Mouse (Mus musculus) cerebral cortex, adult 2 months (tissue): Measurements from ENCODE around the gene Gm17387.

Experiments
- WGBS: fragments of 180-500 bp; shearing (Covaris S2); methylation state at CpG from one replicate; pipeline ENCODE4 v1.1.7; 2018; 5-methylcytosine and 5-hydroxymethylcytosine counted together

The Gm17387 gene

DNA sequence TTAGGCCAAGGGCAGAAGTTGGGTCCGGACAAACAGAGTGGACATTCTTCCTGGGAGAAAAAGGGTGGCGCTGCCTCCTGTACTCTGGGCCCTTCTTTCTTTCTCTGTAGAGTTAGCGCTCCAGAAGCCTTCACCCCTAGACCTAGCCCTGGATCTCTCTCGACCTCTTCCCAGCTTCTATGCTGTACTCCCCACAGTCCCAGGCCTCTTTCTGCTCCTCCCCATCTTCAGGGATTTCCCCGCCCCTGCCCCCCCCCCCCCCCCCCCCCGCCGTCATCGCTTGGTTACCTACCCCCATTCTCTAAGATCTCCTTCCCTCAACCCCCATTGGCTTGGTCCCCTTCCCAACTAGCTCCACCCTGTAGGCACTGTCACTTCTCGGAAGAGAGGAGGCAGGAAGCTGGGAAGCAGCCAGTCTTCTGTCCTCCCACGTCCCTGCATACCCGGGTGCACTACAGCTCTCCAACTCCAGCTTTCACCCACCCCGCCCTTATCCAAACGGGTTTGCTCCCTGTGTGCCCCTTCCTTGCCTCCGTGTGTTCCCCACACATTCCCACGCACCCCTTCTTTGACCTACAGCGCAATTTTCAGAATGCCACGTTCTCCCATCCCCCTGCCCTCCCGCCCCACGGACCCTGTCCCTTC, 18.8 kb downstream of the Gm17387 start:
- 9% methylated on average over 18 of the region's 19 CpGs for WGBS

DNA sequence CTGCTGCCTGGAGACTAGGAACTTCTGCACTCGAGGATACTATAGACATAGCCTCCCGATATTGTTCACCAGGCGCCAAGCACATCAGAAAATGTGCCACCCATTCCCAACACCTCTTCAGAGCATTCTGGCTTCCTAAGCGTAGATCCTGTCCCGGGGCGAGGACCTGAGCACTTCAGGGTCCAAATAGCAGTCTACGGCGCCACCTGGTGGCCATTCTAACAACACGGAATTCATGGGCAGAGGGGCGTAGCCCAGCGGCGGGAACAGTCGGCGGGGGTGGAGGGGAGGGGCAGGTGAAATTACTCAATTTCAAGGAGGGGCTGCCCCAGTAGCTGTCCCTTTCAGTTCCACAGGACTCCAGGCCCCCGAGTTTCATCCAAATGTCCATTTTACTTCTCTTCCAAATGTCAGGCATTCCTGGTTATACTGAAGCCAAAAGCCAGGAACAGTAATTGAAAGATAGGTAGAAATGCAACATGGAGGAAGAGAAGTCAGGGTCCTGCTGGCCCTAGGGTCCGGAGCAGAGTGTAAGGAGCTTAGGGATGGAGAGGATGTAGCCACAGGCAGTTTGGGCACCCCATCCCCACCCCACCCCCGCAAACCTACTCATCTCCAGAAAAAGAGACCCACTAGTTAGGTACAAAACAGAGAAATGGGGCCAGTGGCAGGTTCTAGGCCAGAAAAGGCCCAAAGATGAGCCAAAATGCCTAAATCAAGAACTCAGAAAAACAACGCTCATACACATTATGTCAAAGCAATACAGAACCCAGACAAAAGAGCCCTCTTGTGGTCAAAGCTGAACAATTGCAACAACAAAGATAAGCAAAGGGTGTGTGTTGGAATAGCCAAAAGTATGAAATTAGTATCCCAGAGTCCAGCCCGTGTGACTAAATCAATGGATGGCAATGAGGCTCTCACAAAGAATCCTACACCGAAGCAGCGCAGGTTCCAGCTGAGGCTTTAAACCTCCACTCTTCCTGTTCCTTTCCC, 19.6 kb downstream of the Gm17387 start:
- 6% methylated on average over 21 of the region's 21 CpGs for WGBS

DNA sequence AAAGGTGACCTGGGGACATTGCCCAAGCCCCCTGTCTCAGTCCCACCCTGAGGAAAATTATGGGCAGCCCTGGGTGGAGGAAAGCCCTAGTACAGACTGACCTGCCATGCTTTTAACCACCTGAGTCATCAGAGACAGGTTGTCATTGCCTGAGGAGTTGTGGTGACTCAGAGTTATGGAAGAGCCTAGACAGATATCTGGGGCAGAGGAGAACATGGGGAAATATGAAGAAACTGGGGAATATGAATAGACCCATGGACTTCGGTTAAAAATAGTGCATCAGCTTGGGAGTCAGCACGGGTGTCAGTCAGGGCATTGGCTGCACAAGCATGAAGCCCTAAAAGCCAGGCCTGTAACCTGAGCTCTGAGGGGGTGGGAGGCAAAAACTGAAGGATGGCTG, 20.4 kb downstream of the Gm17387 start:
- WGBS: 49% methylated on average over 2 of the region's 2 CpGs

DNA sequence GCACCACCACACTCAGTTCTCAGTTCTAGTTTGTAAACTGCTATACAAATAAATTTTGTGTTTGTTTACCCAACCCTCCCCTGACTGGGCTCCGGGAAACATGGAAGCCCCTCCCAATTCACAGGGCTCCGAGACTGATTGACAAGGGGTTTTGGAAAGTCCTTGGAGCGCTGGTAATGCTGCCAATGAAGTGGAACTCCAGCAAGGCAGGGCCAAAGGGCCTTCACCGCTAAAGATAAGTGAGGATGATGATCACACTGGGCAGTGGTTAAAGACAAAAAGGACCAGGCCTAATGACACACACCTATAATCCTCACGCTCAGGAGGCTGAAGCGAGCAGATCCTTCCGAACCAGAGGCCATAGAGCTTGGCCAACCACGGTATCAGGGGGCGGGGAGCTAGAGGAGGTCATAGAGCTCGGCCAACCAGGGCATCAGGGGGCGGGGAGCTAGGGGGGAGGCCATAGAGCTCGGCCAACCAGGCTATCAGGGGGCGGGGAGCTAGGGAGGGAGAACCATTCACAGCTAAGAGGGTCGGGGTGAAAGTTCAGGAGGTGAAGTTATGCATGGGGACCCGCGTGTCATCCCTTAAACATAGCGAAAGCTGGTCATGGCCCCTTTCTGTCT, 22.2 kb downstream of the Gm17387 start:
- 78% methylated on average over 17 of the region's 17 CpGs for WGBS

DNA sequence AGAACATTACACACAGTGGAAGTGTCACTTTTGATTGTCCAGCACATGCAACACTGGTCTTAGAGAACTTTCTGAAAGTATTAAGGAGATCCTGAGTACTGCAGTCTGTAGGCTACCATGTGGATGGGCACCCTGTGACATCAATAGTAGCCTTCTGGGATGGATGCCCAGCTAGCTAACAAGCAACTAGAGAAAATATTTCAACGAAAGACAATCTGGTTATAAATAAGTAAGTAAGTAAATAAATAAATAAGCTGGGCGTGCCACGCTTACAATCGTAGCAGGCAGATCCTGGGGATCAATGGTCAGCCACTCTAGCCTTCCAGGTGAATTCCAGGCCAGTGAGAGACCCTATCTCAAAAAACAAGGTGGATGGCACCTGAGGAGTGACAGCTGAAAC, 23.1 kb downstream of the Gm17387 start:
- 90% methylated on average over 4 of the region's 4 CpGs for WGBS

DNA sequence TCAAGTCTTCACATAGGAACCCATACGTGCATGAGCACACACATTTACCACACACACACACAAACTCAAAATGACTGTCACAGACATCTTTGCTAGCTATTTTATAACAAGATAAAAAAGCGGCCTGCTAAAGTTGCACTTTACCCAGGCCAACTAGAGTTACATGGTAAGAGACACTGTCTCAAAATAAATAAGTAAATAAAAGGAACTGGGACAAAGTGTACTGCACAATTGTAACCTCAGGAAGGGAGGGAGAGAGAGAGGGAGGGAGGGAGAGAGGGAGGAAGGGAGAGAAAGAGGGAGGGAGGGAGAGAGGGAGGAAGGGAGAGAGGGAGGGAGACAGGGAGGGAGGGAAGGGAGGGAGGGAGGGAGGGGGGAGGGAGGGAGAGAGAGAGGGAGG, 23.5 kb downstream of the Gm17387 start:
- WGBS: 83% methylated on average over 2 of the region's 2 CpGs

DNA sequence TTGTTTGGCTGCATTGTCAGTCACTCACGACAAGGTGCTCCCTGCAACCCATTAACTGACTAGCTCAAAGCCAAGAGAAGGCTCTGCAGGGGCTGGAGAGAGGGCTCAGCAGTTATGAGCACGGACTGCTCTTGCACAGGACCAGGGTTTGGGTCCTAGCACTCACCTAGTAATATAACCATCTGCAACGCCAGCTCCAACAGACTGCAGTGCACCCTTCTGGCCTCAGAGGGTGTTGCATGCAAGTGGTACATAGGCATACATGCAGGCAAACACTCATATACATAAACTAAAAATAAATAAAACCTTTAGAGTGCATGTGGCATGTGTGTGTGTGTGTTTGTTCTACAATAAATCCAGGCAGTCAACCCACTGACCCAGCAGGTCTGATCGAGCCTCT, 26.9 kb downstream of the Gm17387 start:
- WGBS: 83% methylated on average over 4 of the region's 4 CpGs

DNA sequence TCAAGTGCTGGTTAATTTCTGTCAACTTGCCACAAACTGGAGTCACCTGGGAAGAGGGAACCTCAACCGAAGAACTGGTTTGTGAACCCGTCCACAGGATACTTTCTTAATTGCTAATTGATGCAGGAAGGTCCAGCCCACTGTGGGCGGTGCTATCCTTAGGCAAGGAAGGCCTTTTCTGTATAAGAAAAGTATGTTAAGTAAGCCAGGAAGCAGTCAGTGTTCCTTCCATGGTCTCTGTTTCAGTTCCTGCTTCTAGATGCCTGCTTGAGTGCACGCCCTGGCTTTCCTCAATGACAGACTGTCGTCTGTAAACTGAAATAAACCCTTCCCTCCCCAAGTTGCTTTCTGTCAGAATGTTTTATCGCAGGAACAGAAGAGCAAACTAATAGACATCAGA, 28.0 kb downstream of the Gm17387 start:
- 93% methylated on average over 6 of the region's 6 CpGs for WGBS

DNA sequence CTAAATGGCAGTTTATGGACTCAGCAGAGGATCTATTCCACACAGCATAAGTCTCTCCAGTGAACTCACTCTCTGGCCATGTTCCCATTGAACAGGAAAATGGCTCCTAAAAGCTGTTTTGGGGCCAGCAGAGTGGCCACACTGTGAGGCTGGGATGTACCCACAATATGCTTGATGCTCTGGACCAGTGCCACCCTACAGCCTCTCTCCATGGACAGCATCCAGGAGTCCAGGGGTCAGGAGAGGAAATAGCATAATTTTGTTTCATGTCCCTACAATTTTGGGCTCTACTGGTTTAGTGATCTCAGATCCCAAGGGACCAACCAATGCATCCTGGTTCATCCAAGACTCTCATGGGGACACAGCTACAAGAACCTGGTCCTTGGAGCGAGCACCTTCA, 28.6 kb downstream of the Gm17387 start:
- 95% methylated on average over 1 of the region's 1 CpGs for WGBS

DNA sequence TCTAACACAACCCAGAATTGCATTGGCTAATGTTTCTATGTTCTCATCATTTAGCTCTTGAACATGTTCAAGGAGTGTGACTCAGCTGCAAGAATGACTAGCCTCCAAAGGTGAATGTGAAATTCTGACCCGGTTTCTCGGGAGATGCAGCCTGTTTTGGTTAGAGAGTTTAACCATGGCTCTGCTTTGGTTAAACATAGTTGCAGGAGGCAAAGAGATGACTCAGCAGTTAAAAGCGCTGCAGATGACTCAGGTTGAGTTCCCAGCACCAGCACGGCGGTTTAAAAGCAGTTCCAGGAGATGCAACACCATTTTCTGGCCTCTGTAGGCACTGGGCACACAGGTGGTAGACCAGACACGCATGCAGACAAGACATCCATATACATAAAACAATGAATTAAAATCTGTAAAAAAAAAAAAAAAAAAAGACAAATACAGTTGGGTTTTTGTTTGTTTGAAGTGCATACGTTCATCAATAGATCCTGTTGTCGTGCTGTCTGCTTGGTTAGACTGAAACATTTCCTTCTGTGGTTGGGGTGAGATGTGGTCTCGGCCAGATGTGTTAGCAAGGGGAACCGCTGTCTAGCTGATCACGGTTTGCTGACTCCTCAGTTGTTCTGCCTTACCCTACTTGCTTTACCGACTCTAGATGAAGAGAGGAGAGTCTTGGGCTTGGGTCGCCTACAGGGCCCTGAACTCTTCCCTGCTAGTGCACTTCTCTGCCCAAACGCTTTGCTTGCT, 29.8 kb downstream of the Gm17387 start:
- 84% methylated on average over 14 of the region's 14 CpGs for WGBS

DNA sequence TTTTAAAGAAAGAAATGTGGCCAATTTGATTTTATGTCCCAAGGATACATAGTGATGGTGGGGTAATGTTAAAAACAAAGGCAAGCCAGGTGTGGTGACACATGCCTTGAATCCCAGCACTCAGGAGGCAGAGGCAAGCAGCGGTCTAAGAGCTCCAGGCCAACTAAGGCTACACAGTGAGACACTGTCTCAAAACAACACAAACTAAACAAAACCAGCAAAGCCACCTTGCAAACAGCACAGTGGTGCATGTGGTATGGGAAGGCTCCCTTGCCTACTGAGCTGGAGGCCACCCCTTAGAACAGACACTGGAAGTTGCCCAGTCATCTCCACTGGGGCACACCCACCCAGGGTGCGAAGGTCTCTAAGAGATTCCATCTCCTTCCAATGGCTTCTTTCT, 31.0 kb downstream of the Gm17387 start:
- 43% methylated on average over 2 of the region's 2 CpGs for WGBS

DNA sequence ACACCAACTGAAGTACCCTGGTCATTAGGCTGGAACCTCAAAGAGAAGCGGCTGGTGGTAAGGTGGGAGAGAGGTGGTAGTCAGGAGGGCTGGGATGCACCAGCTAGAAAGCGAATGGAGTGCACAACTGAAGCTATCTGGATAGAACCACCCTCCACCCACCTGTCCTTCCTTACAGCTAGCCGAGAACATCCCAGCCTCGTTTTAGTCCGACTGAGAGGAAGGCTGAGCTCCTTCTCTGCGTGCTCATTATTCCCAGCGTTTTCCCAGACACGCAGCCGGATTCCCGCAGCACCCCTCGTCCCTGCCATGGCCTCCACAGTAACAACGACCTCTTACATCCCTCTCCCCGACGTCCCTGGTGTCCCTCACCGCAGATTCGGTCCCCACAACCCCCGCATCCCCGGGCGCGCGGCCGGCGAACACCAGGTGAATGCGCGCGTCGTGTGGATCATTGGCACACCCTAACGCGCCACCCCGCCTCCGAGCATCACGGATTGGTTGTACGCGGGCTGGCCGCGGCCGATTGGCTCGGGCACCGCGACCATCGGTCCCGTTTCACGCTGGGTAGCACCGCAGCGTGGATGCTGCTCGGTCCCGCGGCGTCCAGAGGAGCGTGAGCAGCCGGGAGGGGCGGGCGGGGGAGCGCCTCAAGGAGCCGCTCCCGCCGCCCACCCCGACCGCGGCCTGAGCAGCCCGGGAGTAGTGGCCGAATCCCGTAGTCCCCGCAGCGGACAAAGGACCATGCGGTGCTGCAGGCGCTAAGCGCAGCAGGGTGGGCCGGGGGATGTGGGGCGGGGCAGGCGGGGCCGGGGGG, 31.7 kb downstream of the Gm17387 start, which contains the start of gene B4galnt4:
TSS of gene B4galnt4 (plus strand) at position 679 of the 817 bp plus-strand sequence.
- 1% methylated on average over 72 of the region's 72 CpGs for WGBS

DNA sequence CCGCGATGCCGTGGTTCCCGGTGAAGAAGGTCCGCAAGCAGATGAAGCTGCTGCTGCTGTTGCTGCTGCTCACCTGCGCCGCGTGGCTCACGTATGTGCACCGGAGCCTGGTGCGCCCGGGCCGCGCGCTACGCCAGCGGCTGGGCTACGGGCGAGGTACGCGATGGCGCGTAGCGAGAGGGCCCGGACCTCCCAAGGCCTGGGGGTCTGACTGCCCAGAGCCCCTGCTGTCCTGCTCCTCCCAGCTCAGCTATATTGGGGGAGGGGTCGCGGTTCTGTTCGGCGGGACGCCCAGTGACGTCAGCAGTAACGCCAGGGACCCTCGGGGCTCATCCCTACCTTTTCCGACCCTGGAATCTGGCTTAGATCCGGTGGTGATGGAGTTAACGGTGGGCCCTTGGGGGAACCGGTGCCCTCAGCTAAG, 32.4 kb downstream of the Gm17387 start:
- 2% methylated on average over 37 of the region's 37 CpGs for WGBS

DNA sequence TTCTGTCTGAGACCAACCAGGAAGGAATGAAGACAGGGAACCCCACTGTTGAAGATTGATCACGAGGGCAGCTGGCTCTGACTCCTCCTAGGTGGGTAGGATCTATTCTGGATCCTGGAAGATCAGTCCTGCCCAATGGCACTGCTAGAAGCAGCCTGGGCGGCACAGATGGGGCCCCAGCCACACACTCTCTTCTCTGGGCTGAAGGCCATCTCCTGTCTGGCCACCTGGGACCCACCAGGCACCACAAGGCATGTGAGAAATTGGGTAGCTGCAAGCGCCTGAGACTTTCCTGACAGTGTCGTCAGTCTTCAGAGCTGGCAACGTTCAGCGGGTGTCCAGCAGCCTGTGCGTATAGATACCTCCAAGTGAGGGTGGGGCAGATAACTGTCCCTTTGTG, 33.6 kb downstream of the Gm17387 start:
- 38% methylated on average over 7 of the region's 7 CpGs for WGBS

DNA sequence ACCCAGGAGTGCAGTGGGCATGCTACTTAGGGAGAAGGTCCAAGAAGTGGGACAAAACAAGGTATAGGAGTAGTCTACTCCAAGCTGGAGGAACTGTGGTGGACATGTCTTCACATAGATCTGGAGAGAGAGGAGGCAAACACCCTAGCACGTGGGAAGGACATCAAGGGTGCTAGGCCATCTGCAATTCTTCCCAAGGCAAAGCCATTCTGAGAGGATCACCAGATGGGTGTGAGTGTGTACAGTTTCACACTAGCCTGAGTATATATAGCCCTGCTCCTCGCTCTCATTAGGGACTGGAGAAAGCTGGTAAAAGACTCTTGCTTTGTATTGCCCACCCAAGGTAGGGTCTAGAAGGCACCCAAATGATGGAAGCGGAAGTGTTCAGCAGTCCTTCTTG, 34.4 kb downstream of the Gm17387 start:
- 57% methylated on average over 3 of the region's 3 CpGs for WGBS

DNA sequence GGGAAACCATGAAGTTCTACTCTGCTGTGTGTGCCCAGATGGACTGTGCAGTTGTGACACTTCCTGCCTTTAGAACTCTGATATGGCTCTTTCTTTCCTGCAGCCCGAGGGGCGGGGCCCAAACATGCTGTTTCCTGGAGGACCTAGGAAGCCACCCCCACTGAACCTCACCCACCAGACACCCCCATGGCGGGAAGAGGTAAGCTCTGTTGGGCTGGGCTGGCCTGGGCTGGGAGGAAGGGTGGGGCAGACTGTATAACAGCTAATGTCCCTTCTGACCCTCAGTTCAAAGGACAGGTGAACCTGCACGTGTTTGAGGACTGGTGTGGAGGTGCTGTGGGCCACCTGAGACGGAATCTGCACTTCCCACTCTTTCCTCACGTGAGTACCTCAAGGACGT, 35.2 kb downstream of the Gm17387 start:
- WGBS: 63% methylated on average over 7 of the region's 7 CpGs

DNA sequence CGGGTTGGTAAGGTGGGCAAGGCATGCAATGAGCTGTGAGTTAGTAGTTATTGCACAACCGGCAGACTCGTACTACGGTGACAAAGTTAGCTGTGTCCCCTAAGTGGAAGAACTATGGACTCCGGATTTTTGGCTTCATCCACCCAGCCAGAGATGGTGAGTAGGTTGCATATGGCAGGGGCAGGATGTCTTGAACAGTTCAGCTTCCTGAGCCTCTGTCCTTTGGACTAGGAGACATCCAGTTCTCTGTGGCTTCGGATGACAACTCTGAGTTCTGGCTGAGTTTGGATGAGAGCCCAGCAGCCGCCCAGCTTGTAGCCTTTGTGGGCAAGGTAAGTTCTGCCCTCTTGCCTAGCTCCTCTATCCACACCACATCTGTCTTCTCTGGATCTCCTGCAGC, 35.6 kb downstream of the Gm17387 start:
- 71% methylated on average over 7 of the region's 7 CpGs for WGBS

DNA sequence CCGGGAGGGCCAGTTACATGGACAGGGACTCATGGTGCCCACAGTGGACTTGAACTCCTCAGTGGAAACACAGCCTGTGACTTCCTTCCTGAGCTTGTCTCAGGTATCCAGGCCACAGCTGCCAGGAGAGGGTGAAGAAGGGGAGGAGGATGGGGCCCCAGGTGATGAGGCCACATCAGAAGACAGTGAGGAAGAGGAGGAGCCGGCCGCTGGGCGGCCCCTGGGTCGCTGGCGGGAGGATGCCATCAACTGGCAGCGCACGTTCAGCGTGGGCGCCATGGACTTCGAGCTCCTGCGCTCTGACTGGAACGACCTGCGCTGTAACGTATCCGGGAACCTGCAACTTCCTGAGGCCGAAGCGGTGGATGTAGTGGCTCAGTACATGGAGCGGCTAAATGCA, 39.4 kb downstream of the Gm17387 start:
- 81% methylated on average over 19 of the region's 19 CpGs for WGBS

DNA sequence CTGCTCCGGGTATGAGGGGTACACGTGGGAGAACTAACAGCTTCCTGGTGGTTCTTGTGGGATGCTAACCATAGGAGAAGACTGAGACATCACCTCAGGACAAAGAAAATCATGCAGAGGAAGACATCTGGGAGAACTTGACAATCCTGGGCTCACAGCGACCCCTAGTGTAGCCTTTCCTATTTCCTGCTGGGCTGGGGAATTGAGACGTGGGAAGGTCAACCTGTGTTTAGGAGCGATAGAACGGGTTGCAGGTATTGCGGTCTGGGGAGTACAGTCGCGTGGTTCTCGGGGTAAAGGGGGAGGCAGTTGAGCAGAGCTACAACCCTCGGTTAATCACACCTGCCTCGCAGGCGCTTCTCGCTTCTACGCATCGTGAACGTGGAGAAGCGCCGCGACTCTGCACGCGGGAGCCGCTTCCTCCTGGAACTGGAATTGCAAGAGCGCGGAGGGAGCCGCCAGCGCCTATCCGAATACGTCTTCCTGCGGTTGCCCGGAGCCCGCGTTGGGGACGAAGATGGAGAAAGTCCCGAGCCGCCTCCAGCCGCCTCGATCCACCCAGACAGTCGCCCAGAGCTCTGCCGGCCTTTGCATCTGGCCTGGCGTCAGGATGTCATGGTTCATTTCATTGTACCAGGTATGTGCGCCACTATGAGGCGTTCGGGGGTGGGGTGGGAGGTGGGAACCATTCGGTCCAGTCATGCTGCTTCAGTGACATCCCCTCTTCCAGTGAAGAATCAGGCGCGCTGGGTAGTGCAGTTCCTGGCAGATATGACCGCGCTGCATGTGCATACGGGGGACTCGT, 41.3 kb downstream of the Gm17387 start:
- WGBS: 1% methylated on average over 51 of the region's 51 CpGs
